Mouse (Mus musculus) liver, postnatal 0 days (tissue): Measurements from ENCODE around the gene Olfr593.

Source experiments
- CTCF ChIP-seq: sonication (generic); IDR thresholded peaks from 2 replicates; pipeline ENCODE4 v1.5.1; 2016; ENCODE audit warnings: antibody characterized with exemption, low read depth
- EP300 ChIP-seq: IDR thresholded peaks from 2 replicates; pipeline ENCODE4 v1.6.1; 2016; ENCODE audit warnings: antibody characterized with exemption, low read depth, mild to moderate bottlenecking

DNA sequence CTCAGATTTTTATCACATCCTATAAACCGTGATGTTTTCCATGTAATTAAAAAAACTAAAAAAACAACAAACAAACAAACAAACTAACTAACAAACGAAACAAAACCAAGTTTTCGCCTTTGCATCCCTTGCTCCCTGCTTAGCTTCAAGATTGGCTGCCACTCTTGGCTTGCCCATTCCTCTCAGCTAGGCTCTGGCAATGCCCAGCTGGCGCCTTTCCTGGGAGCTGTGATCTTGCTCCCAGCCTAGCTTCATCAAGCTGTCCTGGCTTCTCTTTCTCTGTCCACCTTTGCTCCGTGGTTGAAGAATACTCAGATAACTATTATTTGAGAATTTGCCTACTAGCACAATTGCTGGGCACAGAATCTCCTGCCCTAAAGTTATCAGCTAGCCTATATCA is 42.0 kb upstream of the Olfr593 start:
- TF ChIP-seq CTCF = no peak
- no peak for TF ChIP-seq EP300
